Mouse (Mus musculus): ENCODE measurements at regions not wholly inside any gene's neighbourhood (a gene's known extent, or its start where the extent isn't known, plus 50 kb on each side); places are given as distances from the start of the nearest gene placed in this dataset.

- peak; percentile 41 for DNase-seq (ENCODE audit: inconsistent ontology term)
Measured at GRCm38 (mm10) chr1:164628840-164629239, 167.6 kb upstream of the Dpt start.

GRCm38 (mm10) chr1:164622946-164623345, 164.8 kb upstream of the Atp1b1 start:
- DNase-seq (ENCODE audit: inconsistent ontology term) = no peak

GRCm38 (mm10) chr1:164622417-164622816, 164.3 kb upstream of the Atp1b1 start:
- DNase-seq (ENCODE audit: inconsistent ontology term) = no peak

GRCm38 (mm10) chr1:164620129-164620528, 162.0 kb upstream of the Atp1b1 start:
- DNase-seq (ENCODE audit: inconsistent ontology term) = no peak

- no peak for DNase-seq (ENCODE audit: inconsistent ontology term)
Measured at GRCm38 (mm10) chr1:164617871-164618270, 159.7 kb upstream of the Atp1b1 start.

- DNase-seq (ENCODE audit: inconsistent ontology term) = no peak
Measured at GRCm38 (mm10) chr1:164607061-164607460, 148.9 kb upstream of the Atp1b1 start.

- peak; percentile 45 for DNase-seq (ENCODE audit: inconsistent ontology term)
Measured at GRCm38 (mm10) chr1:164606141-164606754, 148.1 kb upstream of the Atp1b1 start.

GRCm38 (mm10) chr1:164603433-164603832, 145.3 kb upstream of the Atp1b1 start:
- DNase-seq (ENCODE audit: inconsistent ontology term) = no peak

- no peak for DNase-seq (ENCODE audit: inconsistent ontology term)
Measured at GRCm38 (mm10) chr1:164602568-164602967, 144.4 kb upstream of the Atp1b1 start.

GRCm38 (mm10) chr1:164590205-164590613, 132.1 kb upstream of the Atp1b1 start:
- no peak for DNase-seq (ENCODE audit: inconsistent ontology term)

GRCm38 (mm10) chr1:164586066-164586989, 128.2 kb upstream of the Atp1b1 start:
- DNase-seq (ENCODE audit: inconsistent ontology term) = no peak

GRCm38 (mm10) chr1:164576856-164577489, 118.8 kb upstream of the Atp1b1 start:
- DNase-seq (ENCODE audit: inconsistent ontology term) = no peak

GRCm38 (mm10) chr1:164573639-164574038, 115.5 kb upstream of the Atp1b1 start:
- DNase-seq (ENCODE audit: inconsistent ontology term) = no peak

GRCm38 (mm10) chr1:164572183-164572582, 114.0 kb upstream of the Atp1b1 start:
- DNase-seq (ENCODE audit: inconsistent ontology term) = peak; percentile 36

GRCm38 (mm10) chr1:164571496-164572078, 113.4 kb upstream of the Atp1b1 start:
- no peak for DNase-seq (ENCODE audit: inconsistent ontology term)

GRCm38 (mm10) chr1:164564847-164565246, 106.7 kb upstream of the Atp1b1 start:
- no peak for DNase-seq (ENCODE audit: inconsistent ontology term)

- no peak for DNase-seq (ENCODE audit: inconsistent ontology term)
Measured at GRCm38 (mm10) chr1:164559546-164560228, 101.5 kb upstream of the Atp1b1 start.

GRCm38 (mm10) chr1:164552658-164553057, 94.5 kb upstream of the Atp1b1 start:
- DNase-seq (ENCODE audit: inconsistent ontology term) = no peak

GRCm38 (mm10) chr1:164551019-164551418, 92.9 kb upstream of the Atp1b1 start:
- no peak for DNase-seq (ENCODE audit: inconsistent ontology term)

GRCm38 (mm10) chr1:164550596-164550995, 92.4 kb upstream of the Atp1b1 start:
- DNase-seq (ENCODE audit: inconsistent ontology term) = no peak

- no peak for DNase-seq (ENCODE audit: inconsistent ontology term)
Measured at GRCm38 (mm10) chr1:164548071-164548470, 89.9 kb upstream of the Atp1b1 start.

GRCm38 (mm10) chr1:164545843-164546242, 87.7 kb upstream of the Atp1b1 start:
- DNase-seq (ENCODE audit: inconsistent ontology term) = no peak

Measured in Muller cell, postnatal 12 days (primary cell).